Mouse (Mus musculus) CH12.LX (cell line): ENCODE data around the gene Ak4. TPM values are rescaled to one million over a fixed set of nuclear protein-coding genes. Genes with fewer than 3 reads are reported as not detected.

Source experiments
- DNase-seq: peaks from one replicate; pipeline ENCODE4 v3.0.0-alpha.2; 2013; ENCODE audit errors: extremely low read depth
- H3K27ac ChIP-seq: 2 replicates; pipeline ENCODE4 v1.5.1; 2012; ENCODE audit warnings: low read depth, mild to moderate bottlenecking, control low read depth, moderate library complexity; ENCODE audit not compliant: insufficient read depth
- H3K27me3 ChIP-seq: replicated peaks from 2 replicates; pipeline ENCODE3; 2012; ENCODE audit warnings: inconsistent platforms
- H3K36me3 ChIP-seq, 2 experiments: replicated peaks in 1 of 2; 2 replicates each; pipeline versions ENCODE3 to v1.6.1; 2012; ENCODE audit warnings: inconsistent platforms in 1 of 2, low read length in 1 of 2, mild to moderate bottlenecking in 1 of 2, mixed read lengths in 1 of 2, moderate library complexity in 1 of 2; ENCODE audit not compliant: control insufficient read depth in 1 of 2, insufficient read depth in 1 of 2
- H3K4me1 ChIP-seq, 2 experiments: 2 replicates each; pipeline ENCODE4 v1.6.1; 2012; ENCODE audit warnings: inconsistent platforms in 1 of 2, moderate library complexity in 1 of 2; ENCODE audit not compliant: insufficient read depth in 2 of 2, control insufficient read depth in 1 of 2
- H3K4me2 ChIP-seq: 2 replicates; pipeline ENCODE4 v1.6.1; 2012; ENCODE audit warnings: low read depth, mild to moderate bottlenecking, control low read depth; ENCODE audit not compliant: poor library complexity, insufficient read depth, severe bottlenecking
- H3K4me3 ChIP-seq, 3 experiments: fragments of 150-350 bp in 1 of 3; sonication (generic) in 1 of 3; replicated peaks in 1 of 3; 2 replicates each; pipeline versions ENCODE3 to v1.5.1; 2011 to 2012; ENCODE audit warnings: low read depth in 2 of 3, low read length in 2 of 3, mild to moderate bottlenecking in 2 of 3, moderate library complexity in 2 of 3, control low read depth in 1 of 3, improper control_type of control experiment in 1 of 3, inconsistent platforms in 1 of 3, mixed read lengths in 1 of 3; ENCODE audit not compliant: poor library complexity in 1 of 3
- H3K79me2 ChIP-seq: replicated peaks from 2 replicates; pipeline ENCODE4 v1.6.1; 2012; ENCODE audit warnings: mild to moderate bottlenecking, moderate library complexity; ENCODE audit not compliant: control insufficient read depth, poor library complexity, insufficient read depth, severe bottlenecking; ENCODE audit errors: extremely low read depth
- H3K9ac ChIP-seq: 2 replicates; pipeline ENCODE4 v1.6.1; 2012; ENCODE audit warnings: low read depth, mild to moderate bottlenecking, control low read depth, moderate library complexity; ENCODE audit not compliant: insufficient read depth
- H3K9me3 ChIP-seq: replicated peaks from 2 replicates; pipeline ENCODE3; 2012; ENCODE audit warnings: low read length, inconsistent platforms, mixed read lengths
- EP300 ChIP-seq: IDR thresholded peaks from 2 replicates; pipeline ENCODE4 v1.6.1; 2011; ENCODE audit warnings: low read length, improper control_type of control experiment
- ETS1 ChIP-seq: conservative IDR thresholded peaks from 2 replicates; pipeline ENCODE4 v1.6.1; 2012; ENCODE audit warnings: low read depth, mild to moderate bottlenecking, inconsistent platforms, low read length, improper control_type of control experiment, moderate library complexity
- GABPA ChIP-seq: IDR thresholded peaks from 2 replicates; pipeline ENCODE4 v1.6.1; 2012; ENCODE audit warnings: low read depth, low read length, improper control_type of control experiment, inconsistent platforms; ENCODE audit not compliant: insufficient replicate concordance
- IRF4 ChIP-seq: IDR thresholded peaks from 2 replicates; pipeline ENCODE4 v1.6.1; 2014; ENCODE audit warnings: low read depth, mild to moderate bottlenecking, inconsistent platforms, low read length, improper control_type of control experiment
- JUN ChIP-seq: IDR thresholded peaks from 2 replicates; pipeline ENCODE4 v1.6.1; 2011; ENCODE audit warnings: low read depth, mild to moderate bottlenecking, low read length, improper control_type of control experiment, moderate library complexity; ENCODE audit not compliant: insufficient read depth
- KAT2A ChIP-seq: IDR thresholded peaks from 2 replicates; pipeline ENCODE4 v1.6.1; 2012; ENCODE audit warnings: low read length, improper control_type of control experiment, inconsistent platforms; ENCODE audit not compliant: insufficient replicate concordance
- MEF2A ChIP-seq: IDR thresholded peaks from 2 replicates; pipeline ENCODE4 v1.6.1; 2014; ENCODE audit warnings: low read depth, mild to moderate bottlenecking, inconsistent platforms, low read length, improper control_type of control experiment, borderline replicate concordance
- MYC ChIP-seq: IDR thresholded peaks from 2 replicates; pipeline ENCODE4 v1.6.1; 2011; ENCODE audit warnings: low read depth, mild to moderate bottlenecking, improper control_type of control experiment, low read length
- NELFE ChIP-seq: IDR thresholded peaks from 2 replicates; pipeline ENCODE4 v1.6.1; 2011; ENCODE audit warnings: low read depth, low read length, improper control_type of control experiment
- NRF1 ChIP-seq: IDR thresholded peaks from 2 replicates; pipeline ENCODE4 v1.6.1; 2014; ENCODE audit warnings: low read depth, mild to moderate bottlenecking, inconsistent platforms, low read length, improper control_type of control experiment, moderate library complexity
- PAX5 ChIP-seq: IDR thresholded peaks from 2 replicates; pipeline ENCODE4 v1.6.1; 2012; ENCODE audit warnings: low read length, inconsistent platforms, mixed read lengths
- POLR2A ChIP-seq: IDR thresholded peaks from 2 replicates; pipeline ENCODE4 v1.6.1; 2011; ENCODE audit warnings: low read depth, mild to moderate bottlenecking, improper control_type of control experiment, low read length
- SIN3A ChIP-seq: IDR thresholded peaks from 2 replicates; pipeline ENCODE4 v1.6.1; 2012; ENCODE audit warnings: low read length, improper control_type of control experiment, inconsistent platforms
- SMC3 ChIP-seq: IDR thresholded peaks from 2 replicates; pipeline ENCODE4 v1.6.1; 2011; ENCODE audit warnings: low read depth, low read length, improper control_type of control experiment
- TBP ChIP-seq: conservative IDR thresholded peaks from 2 replicates; pipeline ENCODE4 v1.6.1; 2011; ENCODE audit warnings: low read depth, low read length, improper control_type of control experiment
- TCF12 ChIP-seq: IDR thresholded peaks from 2 replicates; pipeline ENCODE4 v1.6.1; 2014; ENCODE audit warnings: low read depth, mild to moderate bottlenecking, inconsistent platforms, low read length, improper control_type of control experiment
- USF1 ChIP-seq: IDR thresholded peaks from 2 replicates; pipeline ENCODE4 v1.6.1; 2014; ENCODE audit warnings: low read depth, mild to moderate bottlenecking, inconsistent platforms, low read length, improper control_type of control experiment
- ZMIZ1 ChIP-seq: IDR thresholded peaks from 2 replicates; pipeline ENCODE4 v1.6.1; 2012; ENCODE audit warnings: low read depth, mild to moderate bottlenecking, inconsistent platforms, low read length, improper control_type of control experiment
- ZNF384 ChIP-seq: IDR thresholded peaks from 2 replicates; pipeline ENCODE4 v1.6.1; 2012; ENCODE audit warnings: low read depth, low read length, improper control_type of control experiment, inconsistent platforms
- dilution Hi-C: fragments of 300-500 bp; cut with MboI; formaldehyde crosslinking; loops from 2 replicates; pipeline ENCODE4 v1.14.3; 2020; ENCODE audit warnings: low sequenced_read_pairs; ENCODE audit not compliant: extremely low pct_unique_long_range_greater_than_20kb, extremely low pct_ligation_motif_present
- in situ Hi-C: fragments of 300-500 bp; cut with MboI; formaldehyde crosslinking; loops from 3 replicates; pipeline ENCODE4 v1.14.3; 2019; ENCODE audit warnings: low sequenced_read_pairs, low pct_ligation_motif_present, low pct_unique_long_range_greater_than_20kb, mixed read lengths
- polyA plus RNA-seq: library from polyadenylated mRNA; unstranded; fragments of >175 nt; gene quantifications from 2 replicates; pipeline ENCODE4 v1.2.1, GENCODE M21; 2012; ENCODE audit warnings: low read depth; ENCODE audit not compliant: insufficient read length
- total RNA-seq, 2 experiments: library from RNA; depleted of rRNA; stranded (reverse); fragments of 300-350 nt in 1 of 2; fragments of >200 nt in 1 of 2; gene quantifications; 2 replicates each; pipeline ENCODE4 v1.2.3; 2012 to 2014

The Ak4 gene
- total and polyA plus RNA-seq, 3 experiments = 11.8 to 49.4 (median 23.0) TPM

GRCm38 (mm10) chr4:101395021-101395533 lies 24.0 kb upstream of the Ak4 start:
- Histone ChIP-seq H3K27ac (no peak overlapping the region), H3K4me2 (no peak overlapping the region), H3K27me3 (no peaks in the 10 kb centered on the region), H3K36me3 (no peaks in the 10 kb centered on the region), H3K4me3 (no peak overlapping the region), H3K9me3 (no peaks in the 10 kb centered on the region), H3K4me1 (no peaks in the 10 kb centered on the region), H3K79me2 (no peaks in the 10 kb centered on the region), H3K9ac (no peak overlapping the region)
- dilution Hi-C loops (no loop called here), in situ Hi-C loops (no loop called here)
- no peak for DNase-seq
- TF ChIP-seq MEF2A (no peak), ZMIZ1 (no peak), EP300 (no peak), PAX5 (no peak), IRF4 (no peak), JUN (no peak), SIN3A (no peak), ZNF384 (no peak), SMC3 (no peak), MYC (no peak), TBP (no peak), KAT2A (no peak), NELFE (no peak), GABPA (no peak), POLR2A (no peak), TCF12 (no peak), NRF1 (no peak)

- Histone ChIP-seq H3K4me3 (no peak overlapping the region), H3K27ac (no peak overlapping the region), H3K79me2 (no peaks in the 10 kb centered on the region), H3K9ac (no peak overlapping the region), H3K4me2 (no peak overlapping the region), H3K27me3 (no peaks in the 10 kb centered on the region), H3K36me3 (no peaks in the 10 kb centered on the region)
- in situ Hi-C loops (no loop called here), dilution Hi-C loops (no loop called here)
- no peak for TF ChIP-seq ETS1
- no peak for TF ChIP-seq USF1
- TF ChIP-seq, all 38 proteins: peak for 0
- DNase-seq = no peak
- no peaks in the 10 kb centered on the region for H3K9me3 ChIP-seq
- no peaks in the 10 kb centered on the region for H3K4me1 ChIP-seq
These were observed 19.0 kb upstream of the Ak4 start for GRCm38 (mm10) chr4:101400025-101400594.
